Mouse (Mus musculus): Measurements from ENCODE around the gene Cul9. TPM values are rescaled to one million over a fixed set of nuclear protein-coding genes. Genes with fewer than 3 reads are reported as not detected.
"Not testable (repeated sequence)": the region's sequence is repeated elsewhere in the genome, so short reads cannot be mapped to it uniquely, and the experiment has no call there.

The Cul9 gene
- polyA plus RNA-seq, 1 experiment, result 20.5 TPM

- Histone ChIP-seq H3K27ac (ENCODE audit: control insufficient read depth, insufficient read depth, low read depth, low read length) (no peak overlapping the region), H3K4me1 (ENCODE audit: control insufficient read depth, insufficient read depth, low read length) (peaks cover 15% of the 10 kb centered on the region), H3K27me3 (ENCODE audit: control insufficient read depth, insufficient read depth, low read length) (no peaks in the 10 kb centered on the region), H3K4me3 (ENCODE audit: control insufficient read depth, low read depth, low read length) (no peak overlapping the region), H3K36me3 (ENCODE audit: control insufficient read depth, insufficient read depth, low read length) (no peaks in the 10 kb centered on the region)
- TF ChIP-seq POLR2A (IDR thresholded peaks at IDR 0.05; ENCODE audit: control insufficient read depth, low read depth, low read length) (no peak), CTCF (IDR thresholded peaks at IDR 0.05; ENCODE audit: control insufficient read depth, insufficient read depth, insufficient replicate concordance, low read depth, low read length) (no peak)
Observed at GRCm38 (mm10) chr17:46558151-46558550, 12.0 kb upstream of the Cul9 start.

- H3K4me3 ChIP-seq (ENCODE audit: control insufficient read depth, low read depth, low read length); H3K36me3 ChIP-seq (ENCODE audit: control insufficient read depth, insufficient read depth, low read length); H3K27ac ChIP-seq (ENCODE audit: control insufficient read depth, insufficient read depth, low read depth, low read length); H3K27me3 ChIP-seq (ENCODE audit: control insufficient read depth, insufficient read depth, low read length): not testable (repeated sequence)
- peaks cover 20% of the 10 kb centered on the region for H3K4me1 ChIP-seq (ENCODE audit: control insufficient read depth, insufficient read depth, low read length)
Observed at GRCm38 (mm10) chr17:46557321-46557720, 11.1 kb upstream of the Cul9 start.

- Histone ChIP-seq H3K36me3 (ENCODE audit: control insufficient read depth, insufficient read depth, low read length) (no peaks in the 10 kb centered on the region), H3K27ac (ENCODE audit: control insufficient read depth, insufficient read depth, low read depth, low read length) (peak overlapping the region; percentile 84), H3K4me1 (ENCODE audit: control insufficient read depth, insufficient read depth, low read length) (peaks cover 22% of the 10 kb centered on the region), H3K4me3 (ENCODE audit: control insufficient read depth, low read depth, low read length) (peak overlapping the region; percentile 89), H3K27me3 (ENCODE audit: control insufficient read depth, insufficient read depth, low read length) (no peaks in the 10 kb centered on the region)
- no peak for TF ChIP-seq CTCF (IDR thresholded peaks at IDR 0.05; ENCODE audit: control insufficient read depth, insufficient read depth, insufficient replicate concordance, low read depth, low read length)
- no peak for TF ChIP-seq POLR2A (IDR thresholded peaks at IDR 0.05; ENCODE audit: control insufficient read depth, low read depth, low read length)
Observed at GRCm38 (mm10) chr17:46556584-46556945, 10.4 kb upstream of the Cul9 start.

GRCm38 (mm10) chr17:46555673-46556583 lies 9.7 kb upstream of the Cul9 start, which contains the start of gene Srf:
Gene Srf, minus strand, starts transcription at chr17:46556175.
- Histone ChIP-seq H3K4me1 (ENCODE audit: control insufficient read depth, insufficient read depth, low read length) (peaks cover 22% of the 10 kb centered on the region), H3K27ac (ENCODE audit: control insufficient read depth, insufficient read depth, low read depth, low read length) (peak within 1 kb of the TSS; percentile 84), H3K4me3 (ENCODE audit: control insufficient read depth, low read depth, low read length) (peak within 1 kb of the TSS; percentile 89), H3K36me3 (ENCODE audit: control insufficient read depth, insufficient read depth, low read length) (no peaks in the 10 kb centered on the region), H3K27me3 (ENCODE audit: control insufficient read depth, insufficient read depth, low read length) (no peaks in the 10 kb centered on the region)
- TF ChIP-seq POLR2A (IDR thresholded peaks at IDR 0.05; ENCODE audit: control insufficient read depth, low read depth, low read length) (peak; percentile 54), CTCF (IDR thresholded peaks at IDR 0.05; ENCODE audit: control insufficient read depth, insufficient read depth, insufficient replicate concordance, low read depth, low read length) (peak; percentile 38; the same call in 1 of the 2 replicates)

- Histone ChIP-seq H3K36me3 (ENCODE audit: control insufficient read depth, insufficient read depth, low read length) (no peaks in the 10 kb centered on the region; the same call in 1 of the 2 replicates), H3K4me3 (ENCODE audit: control insufficient read depth, low read depth, low read length) (peak overlapping the region; percentile 76), H3K4me1 (ENCODE audit: control insufficient read depth, insufficient read depth, low read length) (peaks cover 22% of the 10 kb centered on the region), H3K27me3 (ENCODE audit: control insufficient read depth, insufficient read depth, low read length) (no peaks in the 10 kb centered on the region), H3K27ac (ENCODE audit: control insufficient read depth, insufficient read depth, low read depth, low read length) (peak overlapping the region; percentile 83)
- no peak for TF ChIP-seq POLR2A (IDR thresholded peaks at IDR 0.05; ENCODE audit: control insufficient read depth, low read depth, low read length)
- no peak for TF ChIP-seq CTCF (IDR thresholded peaks at IDR 0.05; ENCODE audit: control insufficient read depth, insufficient read depth, insufficient replicate concordance, low read depth, low read length)
Observed at GRCm38 (mm10) chr17:46554977-46555672, 8.9 kb upstream of the Cul9 start.

- Histone ChIP-seq H3K27me3 (ENCODE audit: control insufficient read depth, insufficient read depth, low read length) (no peaks in the 10 kb centered on the region), H3K4me1 (ENCODE audit: control insufficient read depth, insufficient read depth, low read length) (peaks cover 22% of the 10 kb centered on the region), H3K36me3 (ENCODE audit: control insufficient read depth, insufficient read depth, low read length) (no peaks in the 10 kb centered on the region; the same call in 1 of the 2 replicates), H3K27ac (ENCODE audit: control insufficient read depth, insufficient read depth, low read depth, low read length) (peak overlapping the region; percentile 55), H3K4me3 (ENCODE audit: control insufficient read depth, low read depth, low read length) (peak overlapping the region; percentile 76)
- TF ChIP-seq POLR2A (IDR thresholded peaks at IDR 0.05; ENCODE audit: control insufficient read depth, low read depth, low read length) (no peak), CTCF (IDR thresholded peaks at IDR 0.05; ENCODE audit: control insufficient read depth, insufficient read depth, insufficient replicate concordance, low read depth, low read length) (no peak)
Observed at GRCm38 (mm10) chr17:46554646-46554976, 8.4 kb upstream of the Cul9 start.

- Histone ChIP-seq H3K4me3 (ENCODE audit: control insufficient read depth, low read depth, low read length) (peak overlapping the region; percentile 76), H3K36me3 (ENCODE audit: control insufficient read depth, insufficient read depth, low read length) (no peaks in the 10 kb centered on the region; the same call in 1 of the 2 replicates), H3K27ac (ENCODE audit: control insufficient read depth, insufficient read depth, low read depth, low read length) (no peak overlapping the region), H3K4me1 (ENCODE audit: control insufficient read depth, insufficient read depth, low read length) (peaks cover 22% of the 10 kb centered on the region), H3K27me3 (ENCODE audit: control insufficient read depth, insufficient read depth, low read length) (no peaks in the 10 kb centered on the region)
- TF ChIP-seq POLR2A (IDR thresholded peaks at IDR 0.05; ENCODE audit: control insufficient read depth, low read depth, low read length), result no peak
- TF ChIP-seq CTCF (IDR thresholded peaks at IDR 0.05; ENCODE audit: control insufficient read depth, insufficient read depth, insufficient replicate concordance, low read depth, low read length), result no peak
Observed at GRCm38 (mm10) chr17:46553926-46554325, 7.7 kb upstream of the Cul9 start.

All from testis, adult 2 months (tissue).